Mouse (Mus musculus) midbrain, embryonic 16.5 days (tissue): ENCODE data around the gene Cxcr2. TPM values are rescaled to one million over a fixed set of nuclear protein-coding genes. Genes with fewer than 3 reads are reported as not detected.
A peak's percentile ranks its signal among the peaks of the same experiment; 100 is the strongest.

Experiments
- ATAC-seq: fragments of 200-750 bp; cut with Nextera tagmentation; 2 replicates; pipeline ENCODE4 v1.8.0; 2017; ENCODE audit warnings: moderate TSS enrichment
- H3K27ac ChIP-seq: fragments of 300-500 bp; sonication (generic); 2 replicates; pipeline ENCODE4 v1.5.1; 2014; ENCODE audit warnings: mild to moderate bottlenecking, low read length, mixed read lengths
- H3K27me3 ChIP-seq: fragments of 300-500 bp; sonication (generic); 2 replicates; pipeline ENCODE4 v1.6.1; 2014; ENCODE audit warnings: low read depth, low read length, mixed read lengths; ENCODE audit not compliant: control insufficient read depth, insufficient read depth
- H3K36me3 ChIP-seq: fragments of 300-500 bp; sonication (generic); 2 replicates; pipeline ENCODE4 v1.6.1; 2014; ENCODE audit warnings: mild to moderate bottlenecking, low read length, moderate library complexity, mixed read lengths; ENCODE audit not compliant: control insufficient read depth, insufficient read depth
- H3K4me1 ChIP-seq: fragments of 300-500 bp; sonication (generic); 2 replicates; pipeline ENCODE4 v1.6.1; 2014; ENCODE audit warnings: mild to moderate bottlenecking, low read length, mixed read lengths; ENCODE audit not compliant: control insufficient read depth, insufficient read depth
- H3K4me2 ChIP-seq: fragments of 300-500 bp; sonication (generic); 2 replicates; pipeline ENCODE4 v1.6.1; 2014; ENCODE audit warnings: mild to moderate bottlenecking, low read length, mixed read lengths
- H3K4me3 ChIP-seq: fragments of 300-500 bp; sonication (generic); 2 replicates; pipeline ENCODE4 v1.5.1; 2014; ENCODE audit warnings: low read depth, mild to moderate bottlenecking, low read length, moderate library complexity, mixed read lengths
- H3K9ac ChIP-seq: fragments of 300-500 bp; sonication (generic); 2 replicates; pipeline ENCODE4 v1.6.1; 2014; ENCODE audit warnings: low read depth, low read length, mixed read lengths
- H3K9me3 ChIP-seq: fragments of 300-500 bp; sonication (generic); replicated peaks from 2 replicates; pipeline ENCODE4 v1.6.1; 2014; ENCODE audit warnings: mild to moderate bottlenecking, low read length, mixed read lengths; ENCODE audit not compliant: control insufficient read depth, poor library complexity, severe bottlenecking
- WGBS: fragments of 180-500 bp; shearing (Covaris S2); extraction: QIAGEN DNeasy Blood & Tissue Kit; methylation state at CpG from one replicate; pipeline ENCODE4 v1.1.7; 2014; 5-methylcytosine and 5-hydroxymethylcytosine counted together
- microRNA counts: library from miRNA; unstranded; fragments of <30 nt; microRNA quantifications from one replicate; lab custom pipeline; 2016
- microRNA-seq: library from miRNA; unstranded; fragments of <30 nt; microRNA quantifications from one replicate; pipeline ENCODE4, GENCODE M21; 2017
- polyA plus RNA-seq: library from polyadenylated mRNA; unstranded; fragments of >200 nt; fragmentation: Nextera tagmentation; extraction: Ambion mirVana; gene quantifications from 2 replicates; pipeline ENCODE4 v1.2.1, GENCODE M21; 2015

Gene Cxcr2
- polyA plus RNA-seq, 1 experiment from 2014 or later = 0.08 TPM

GRCm38 (mm10) chr1:74201048-74201844 lies 47.5 kb downstream of the Cxcr2 start:
- H3K36me3 ChIP-seq = no peaks in the 10 kb centered on the region
- 88% methylated on average over 7 of the region's 7 CpGs for WGBS
- no peak for ATAC-seq
- no peak overlapping the region for H3K27ac ChIP-seq
- H3K27me3 ChIP-seq = no peaks in the 10 kb centered on the region
- H3K9me3 ChIP-seq = no peaks in the 10 kb centered on the region
- H3K4me1 ChIP-seq = no peaks in the 10 kb centered on the region
- H3K9ac ChIP-seq = no peak overlapping the region
- H3K4me2 ChIP-seq = no peak overlapping the region
- no peak overlapping the region for H3K4me3 ChIP-seq

GRCm38 (mm10) chr1:74203457-74203856 lies 49.7 kb downstream of the Cxcr2 start:
- Histone ChIP-seq H3K36me3 (no peaks in the 10 kb centered on the region), H3K4me3 (no peak overlapping the region), H3K9ac (no peak overlapping the region), H3K9me3 (no peaks in the 10 kb centered on the region), H3K4me2 (no peak overlapping the region), H3K4me1 (no peaks in the 10 kb centered on the region), H3K27me3 (no peaks in the 10 kb centered on the region), H3K27ac (no peak overlapping the region)
- ATAC-seq = no peak
- WGBS = 68% methylated on average over 5 of the region's 5 CpGs

- no peak overlapping the region for H3K4me3 ChIP-seq
- no peaks in the 10 kb centered on the region for H3K4me1 ChIP-seq
- no peak overlapping the region for H3K9ac ChIP-seq
- no peak overlapping the region for H3K27ac ChIP-seq
- no peaks in the 10 kb centered on the region for H3K36me3 ChIP-seq
- H3K27me3 ChIP-seq = peaks cover 2% of the 10 kb centered on the region; the same call in 1 of the 2 replicates
- ATAC-seq = no peak
- no peak overlapping the region for H3K4me2 ChIP-seq
- H3K9me3 ChIP-seq = no peaks in the 10 kb centered on the region
- 64% methylated on average over 7 of the region's 7 CpGs for whole genome bisulfite sequencing
Measured at GRCm38 (mm10) chr1:74205881-74206280, 52.1 kb downstream of the Cxcr2 start.

GRCm38 (mm10) chr1:74206642-74207041 lies 52.9 kb downstream of the Cxcr2 start:
- H3K4me2 ChIP-seq = no peak overlapping the region
- H3K4me3 ChIP-seq = no peak overlapping the region
- WGBS = 55% methylated on average over 8 of the region's 8 CpGs
- no peaks in the 10 kb centered on the region for H3K36me3 ChIP-seq
- H3K9me3 ChIP-seq = no peaks in the 10 kb centered on the region
- no peak for ATAC-seq
- H3K9ac ChIP-seq = no peak overlapping the region
- H3K4me1 ChIP-seq = no peaks in the 10 kb centered on the region
- no peak overlapping the region for H3K27ac ChIP-seq
- H3K27me3 ChIP-seq = peaks cover 2% of the 10 kb centered on the region; the same call in 1 of the 2 replicates

GRCm38 (mm10) chr1:74207906-74208305 lies 54.1 kb downstream of the Cxcr2 start:
- WGBS = 55% methylated on average over 8 of the region's 9 CpGs
- H3K4me1 ChIP-seq = no peaks in the 10 kb centered on the region
- no peaks in the 10 kb centered on the region for H3K9me3 ChIP-seq
- no peak overlapping the region for H3K27ac ChIP-seq
- ATAC-seq = no peak
- H3K4me3 ChIP-seq = no peak overlapping the region
- no peaks in the 10 kb centered on the region for H3K36me3 ChIP-seq
- peaks cover 2% of the 10 kb centered on the region; the same call in 1 of the 2 replicates for H3K27me3 ChIP-seq
- H3K4me2 ChIP-seq = no peak overlapping the region
- H3K9ac ChIP-seq = no peak overlapping the region

- no peaks in the 10 kb centered on the region for H3K9me3 ChIP-seq
- WGBS = 97% methylated on average over 8 of the region's 8 CpGs
- peaks cover 2% of the 10 kb centered on the region; the same call in 1 of the 2 replicates for H3K27me3 ChIP-seq
- no peak overlapping the region for H3K27ac ChIP-seq
- H3K4me3 ChIP-seq = no peak overlapping the region
- H3K9ac ChIP-seq = no peak overlapping the region
- H3K4me2 ChIP-seq = no peak overlapping the region
- H3K36me3 ChIP-seq = no peaks in the 10 kb centered on the region
- H3K4me1 ChIP-seq = no peaks in the 10 kb centered on the region
- ATAC-seq = no peak
Measured at GRCm38 (mm10) chr1:74208941-74209340, 55.2 kb downstream of the Cxcr2 start.

MicroRNA genes within 50 kb of the gene (microRNA counts, 519-probe panel; counts per million panel counts)
- microRNA mmu-miR-1928 (lab: Ali Mortazavi, UCI) = 2,321 counts per million, percentile 69 among the panel's probes with 10 or more counts

Small RNAs within 50 kb of the gene (microRNA-seq; reads per million reads assigned to microRNA genes)
- gene Mir1928 = not detected

Other genes with a start within 250 kb of the Cxcr2 start
- gene Tns1, start 29.5 kb upstream of the Cxcr2 start, polyA plus RNA-seq = 8.2 and 11.8 TPM in 2 replicates
- 0.17 and 0.49 TPM in 2 replicates for gene Rufy4, start 28.4 kb upstream of the Cxcr2 start, polyA plus RNA-seq
- gene Cxcr1, start 40.6 kb downstream of the Cxcr2 start, polyA plus RNA-seq = not detected in 2 replicates
- gene Arpc2, start 82.1 kb downstream of the Cxcr2 start, polyA plus RNA-seq = 434 and 444 TPM in 2 replicates
- 0.20 and 0.34 TPM in 2 replicates for gene Gpbar1, start 124.6 kb downstream of the Cxcr2 start, polyA plus RNA-seq
- 205 and 212 TPM in 2 replicates for gene Aamp, start 130.7 kb downstream of the Cxcr2 start, polyA plus RNA-seq
- gene Pnkd, start 130.9 kb downstream of the Cxcr2 start, polyA plus RNA-seq = 117 and 125 TPM in 2 replicates
- 6.2 and 8.4 TPM in 2 replicates for gene Tmbim1, start 151.6 kb downstream of the Cxcr2 start, polyA plus RNA-seq
- 2.0 and 2.5 TPM in 2 replicates for gene Catip, start 208.1 kb downstream of the Cxcr2 start, polyA plus RNA-seq
- 1.2 and 2.4 TPM in 2 replicates for gene Slc11a1, start 221.2 kb downstream of the Cxcr2 start, polyA plus RNA-seq
- gene Ctdsp1, start 237.5 kb downstream of the Cxcr2 start, polyA plus RNA-seq = 12.5 and 13.7 TPM in 2 replicates